Mouse (Mus musculus) monocyte, adult 2 months (primary cell): Measurements from ENCODE around the gene Atf2.
A peak's percentile ranks its signal among the peaks of the same experiment; 100 is the strongest.
"Not testable (repeated sequence)": the region's sequence is repeated elsewhere in the genome, so short reads cannot be mapped to it uniquely, and the experiment has no call there.

Experiments used
- DNase-seq, 2 experiments: peaks; one replicate each; pipeline ENCODE4 v3.0.0; 2022; ENCODE audit warnings: low spot score in 2 of 2, low read depth in 1 of 2

Atf2 gene

GRCm38 (mm10) chr2:73891701-73892463 is 557 bp downstream of the Atf2 start:
- peak in 1 of 2 experiments; percentile 2 for DNase-seq

GRCm38 (mm10) chr2:73885997-73886396 is 6.4 kb downstream of the Atf2 start:
- no peak for DNase-seq

GRCm38 (mm10) chr2:73877891-73878290 is 14.5 kb downstream of the Atf2 start:
- no peak for DNase-seq

GRCm38 (mm10) chr2:73867764-73868487 is 24.5 kb downstream of the Atf2 start:
- peak in 1 of 2 experiments; percentile 78 for DNase-seq

- no peak for DNase-seq
Observed at GRCm38 (mm10) chr2:73860046-73860624, 32.3 kb downstream of the Atf2 start.

- DNase-seq = no peak
Observed at GRCm38 (mm10) chr2:73857352-73857751, 35.1 kb downstream of the Atf2 start.

GRCm38 (mm10) chr2:73856246-73856645 is 36.2 kb downstream of the Atf2 start:
- no peak for DNase-seq

GRCm38 (mm10) chr2:73834406-73835015 is 57.9 kb downstream of the Atf2 start:
- no peak for DNase-seq

GRCm38 (mm10) chr2:73833284-73833683 is 59.2 kb downstream of the Atf2 start:
- DNase-seq = no peak

- no peak for DNase-seq
Observed at GRCm38 (mm10) chr2:73818742-73819141, 73.7 kb downstream of the Atf2 start.

GRCm38 (mm10) chr2:73807609-73808008 is 84.8 kb downstream of the Atf2 start:
- DNase-seq = no peak

- not testable (repeated sequence) for DNase-seq
Observed at GRCm38 (mm10) chr2:73800127-73800526, 92.3 kb downstream of the Atf2 start.

GRCm38 (mm10) chr2:73798786-73799185 is 93.7 kb downstream of the Atf2 start:
- no peak for DNase-seq

- DNase-seq = no peak
Observed at GRCm38 (mm10) chr2:73798136-73798535, 94.3 kb downstream of the Atf2 start.

GRCm38 (mm10) chr2:73791846-73792630 is 100.4 kb downstream of the Atf2 start:
- DNase-seq = no peak

GRCm38 (mm10) chr2:73790332-73790731 is 102.1 kb downstream of the Atf2 start:
- DNase-seq = no peak

GRCm38 (mm10) chr2:73788395-73788794 is 104.0 kb downstream of the Atf2 start:
- DNase-seq = no peak

GRCm38 (mm10) chr2:73782371-73782905 is 110.0 kb downstream of the Atf2 start:
- DNase-seq = no peak

- DNase-seq = no peak
Observed at GRCm38 (mm10) chr2:73780321-73781010, 112.0 kb downstream of the Atf2 start.

- DNase-seq = no peak
Observed at GRCm38 (mm10) chr2:73779796-73780195, 112.6 kb downstream of the Atf2 start.
